Mouse (Mus musculus): ENCODE measurements around the gene Olfr193. TPM values are rescaled to one million over a fixed set of nuclear protein-coding genes. Genes with fewer than 3 reads are reported as not detected.

Gene Olfr193
- not detected in 2 replicates for polyA plus RNA-seq (2021; fragmentation: Nextera tagmentation)
- long read RNA-seq, experiment 1 = 0 reads
- long read RNA-seq, experiment 2 = 0 reads

GRCm38 (mm10) chr16:59111781-59112180 is at the start of gene Olfr193:
Olfr193 (minus strand) TSS chr16:59111881.

GRCm38 (mm10) chr16:59146746-59147145 is 35.1 kb upstream of the Olfr193 start, which contains the start of gene Olfr195:
Olfr195 (plus strand) TSS chr16:59147046.

GRCm38 (mm10) chr16:59120969-59121368 is 9.3 kb upstream of the Olfr193 start, which contains the start of gene Olfr194:
Olfr194 (minus strand) TSS chr16:59121069.

GRCm38 (mm10) chr16:59089722-59090121 is 22.0 kb downstream of the Olfr193 start, which contains the start of gene Olfr191:
Olfr191 (minus strand) TSS chr16:59089822.

GRCm38 (mm10) chr16:59077905-59078304 is 33.8 kb downstream of the Olfr193 start, which contains the start of gene Olfr190:
Olfr190 (minus strand) TSS chr16:59078005.

Other genes with a start within 250 kb of the Olfr193 start
- gene Olfr177, start 237.1 kb downstream of the Olfr193 start, polyA plus RNA-seq (2021; fragmentation: Nextera tagmentation) = not detected in 2 replicates
- not detected in 2 replicates for gene Olfr178, start 219.8 kb downstream of the Olfr193 start, polyA plus RNA-seq (2021; fragmentation: Nextera tagmentation)
- gene Olfr181, start 183.1 kb downstream of the Olfr193 start, polyA plus RNA-seq (2021; fragmentation: Nextera tagmentation) = not detected in 2 replicates
- not detected in 2 replicates for gene Olfr180, start 182.5 kb downstream of the Olfr193 start, polyA plus RNA-seq (2021; fragmentation: Nextera tagmentation)
- not detected in 2 replicates for gene Olfr183, start 116.5 kb downstream of the Olfr193 start, polyA plus RNA-seq (2021; fragmentation: Nextera tagmentation)
- gene Olfr186, start 81.6 kb downstream of the Olfr193 start, polyA plus RNA-seq (2021; fragmentation: Nextera tagmentation) = not detected in 2 replicates
- gene Olfr187, start 72.1 kb downstream of the Olfr193 start, polyA plus RNA-seq (2021; fragmentation: Nextera tagmentation) = not detected in 2 replicates
- gene Olfr190, start 33.9 kb downstream of the Olfr193 start, polyA plus RNA-seq (2021; fragmentation: Nextera tagmentation) = not detected in 2 replicates
- not detected in 2 replicates for gene Olfr191, start 22.1 kb downstream of the Olfr193 start, polyA plus RNA-seq (2021; fragmentation: Nextera tagmentation)
- gene Olfr194, start 9.2 kb upstream of the Olfr193 start, polyA plus RNA-seq (2021; fragmentation: Nextera tagmentation) = not detected in 2 replicates
- not detected in 2 replicates for gene Olfr195, start 35.2 kb upstream of the Olfr193 start, polyA plus RNA-seq (2021; fragmentation: Nextera tagmentation)
- not detected in 2 replicates for gene Olfr196, start 58.6 kb upstream of the Olfr193 start, polyA plus RNA-seq (2021; fragmentation: Nextera tagmentation)
- not detected in 2 replicates for gene Olfr198, start 91.7 kb upstream of the Olfr193 start, polyA plus RNA-seq (2021; fragmentation: Nextera tagmentation)
- not detected in 2 replicates for gene Olfr199, start 107.9 kb upstream of the Olfr193 start, polyA plus RNA-seq (2021; fragmentation: Nextera tagmentation)
- gene Olfr201, start 160.8 kb upstream of the Olfr193 start, polyA plus RNA-seq (2021; fragmentation: Nextera tagmentation) = not detected in 2 replicates
- not detected in 2 replicates for gene Olfr202, start 174.9 kb upstream of the Olfr193 start, polyA plus RNA-seq (2021; fragmentation: Nextera tagmentation)
- not detected in 2 replicates for gene Olfr203, start 187.0 kb upstream of the Olfr193 start, polyA plus RNA-seq (2021; fragmentation: Nextera tagmentation)
- gene Olfr204, start 206.4 kb upstream of the Olfr193 start, polyA plus RNA-seq (2021; fragmentation: Nextera tagmentation) = not detected in 2 replicates
- not detected in 2 replicates for gene Olfr205, start 219.3 kb upstream of the Olfr193 start, polyA plus RNA-seq (2021; fragmentation: Nextera tagmentation)
- not detected in 2 replicates for gene Olfr206, start 237.4 kb upstream of the Olfr193 start, polyA plus RNA-seq (2021; fragmentation: Nextera tagmentation)